Mouse (Mus musculus) gastrocnemius, postnatal 10 days (tissue): Measurements from ENCODE around the gene Serpina12. TPM values are rescaled to one million over a fixed set of nuclear protein-coding genes. Genes with fewer than 3 reads are reported as not detected.

Experiments
- DNase-seq: peaks from one replicate; pipeline ENCODE4 v3.0.0; 2021; ENCODE audit warnings: mixed read lengths
- total RNA-seq, 2 experiments: library from RNA; stranded (reverse); gene quantifications; 2 replicates each; pipeline ENCODE4 v1.2.3; 2021

The Serpina12 gene
- total RNA-seq, 2 experiments from 2014 or later, result not detected

DNA sequence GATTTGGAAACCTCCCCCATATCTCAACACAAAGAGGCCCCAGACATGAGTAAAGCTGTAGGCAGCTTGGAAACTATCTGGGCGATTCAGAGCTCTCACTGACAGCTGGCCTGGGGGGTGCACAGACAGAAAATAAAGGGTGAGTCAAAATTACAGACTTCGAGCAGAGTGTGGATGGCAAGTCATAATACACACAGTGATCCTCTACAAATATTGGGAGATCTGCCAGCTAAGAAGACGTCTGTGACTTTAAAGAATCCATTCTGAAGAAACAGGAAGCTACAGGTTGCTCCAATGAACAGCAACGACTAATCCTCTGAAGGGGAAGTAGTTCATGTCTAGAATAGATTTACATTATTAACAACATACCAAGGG, 41.0 kb downstream of the Serpina12 start:
- DNase-seq, result no peak

DNA sequence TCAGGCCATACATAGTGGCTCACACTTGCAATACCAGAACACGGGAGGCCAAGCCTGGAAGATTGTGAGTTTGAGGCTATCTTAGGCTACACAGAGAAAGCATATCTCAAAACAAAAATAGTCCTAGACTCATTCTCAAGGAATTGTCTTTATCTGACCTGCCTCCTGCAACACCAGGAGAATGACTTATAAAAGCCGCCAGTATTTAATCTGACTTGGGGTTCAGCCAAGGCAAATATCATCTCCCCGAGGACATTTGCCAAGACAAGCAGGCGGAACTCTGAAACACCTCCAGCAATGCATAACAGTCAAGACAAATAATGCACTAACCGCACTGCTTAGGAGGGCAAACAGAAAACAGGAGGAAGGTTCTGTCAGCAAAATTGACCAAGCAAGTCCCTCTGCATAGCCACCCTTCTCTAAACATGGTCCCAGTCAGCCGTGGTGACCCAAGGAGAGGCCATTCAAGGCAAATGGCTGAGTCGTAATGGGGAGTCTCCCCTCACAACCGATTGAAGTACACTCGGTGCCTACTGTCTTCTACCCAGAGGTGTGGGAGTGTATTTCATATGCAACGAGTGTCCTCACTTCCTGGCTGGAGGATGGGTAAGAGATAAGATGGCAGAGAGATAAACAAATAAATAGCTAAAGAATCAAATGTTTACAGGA, 41.5 kb downstream of the Serpina12 start:
- DNase-seq, result no peak

DNA sequence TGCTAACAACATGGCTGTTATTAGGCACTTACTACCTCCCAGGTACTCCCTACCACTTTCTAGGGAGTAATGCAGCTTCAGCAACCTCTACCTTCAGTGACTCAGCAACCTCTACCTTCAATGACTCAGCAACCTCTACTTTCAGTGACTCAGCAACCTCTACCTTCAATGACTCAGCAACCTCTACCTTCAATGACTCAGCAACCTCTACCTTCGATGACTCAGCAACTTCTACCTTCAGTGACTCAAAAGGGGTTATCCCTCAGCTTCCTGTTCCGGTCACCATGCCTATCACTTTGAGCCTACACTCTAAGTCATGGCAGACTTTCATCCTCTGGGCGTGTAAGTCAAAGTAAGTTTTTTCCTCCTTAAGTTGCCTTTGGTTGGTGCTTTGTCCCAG, 43.6 kb downstream of the Serpina12 start:
- no peak for DNase-seq

DNA sequence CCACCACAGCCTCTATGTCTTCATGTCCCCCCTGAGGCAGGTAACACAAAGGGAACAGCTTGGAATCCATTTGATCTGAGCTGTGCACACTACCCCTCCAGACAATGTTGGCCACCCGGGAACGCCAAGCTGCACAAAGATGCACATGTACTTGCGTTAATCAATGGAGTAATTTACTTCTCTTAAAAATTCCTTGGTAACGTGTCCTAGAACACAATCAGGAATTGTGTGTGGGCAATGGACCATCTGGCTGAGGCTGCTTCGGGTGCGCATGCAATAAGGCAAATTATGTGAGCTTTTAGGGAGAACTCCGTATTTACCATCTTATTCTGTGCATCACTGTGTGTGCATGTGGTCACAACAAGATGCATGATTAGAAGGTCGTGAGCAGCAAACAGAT, 44.6 kb downstream of the Serpina12 start:
- no peak for DNase-seq

DNA sequence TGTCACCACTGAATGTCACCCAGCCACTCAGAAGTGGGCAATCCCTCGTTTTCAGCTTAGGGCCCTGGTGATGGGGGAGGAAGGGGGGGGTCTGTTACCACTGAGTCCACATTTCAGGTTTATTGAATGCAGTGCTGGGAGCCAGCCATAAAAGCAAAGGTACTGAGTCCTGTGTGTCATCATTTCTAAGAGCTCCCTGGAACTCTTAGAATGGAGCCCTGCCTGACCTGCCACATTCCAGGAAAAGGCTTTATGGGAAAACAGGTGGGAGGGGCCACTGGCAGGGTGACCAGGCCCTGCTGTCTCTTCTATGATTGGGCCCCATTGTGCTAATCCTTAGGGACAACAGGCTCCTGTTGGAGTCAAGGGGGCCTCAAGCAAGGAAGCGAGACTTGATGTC, 47.7 kb downstream of the Serpina12 start:
- DNase-seq, result no peak

DNA sequence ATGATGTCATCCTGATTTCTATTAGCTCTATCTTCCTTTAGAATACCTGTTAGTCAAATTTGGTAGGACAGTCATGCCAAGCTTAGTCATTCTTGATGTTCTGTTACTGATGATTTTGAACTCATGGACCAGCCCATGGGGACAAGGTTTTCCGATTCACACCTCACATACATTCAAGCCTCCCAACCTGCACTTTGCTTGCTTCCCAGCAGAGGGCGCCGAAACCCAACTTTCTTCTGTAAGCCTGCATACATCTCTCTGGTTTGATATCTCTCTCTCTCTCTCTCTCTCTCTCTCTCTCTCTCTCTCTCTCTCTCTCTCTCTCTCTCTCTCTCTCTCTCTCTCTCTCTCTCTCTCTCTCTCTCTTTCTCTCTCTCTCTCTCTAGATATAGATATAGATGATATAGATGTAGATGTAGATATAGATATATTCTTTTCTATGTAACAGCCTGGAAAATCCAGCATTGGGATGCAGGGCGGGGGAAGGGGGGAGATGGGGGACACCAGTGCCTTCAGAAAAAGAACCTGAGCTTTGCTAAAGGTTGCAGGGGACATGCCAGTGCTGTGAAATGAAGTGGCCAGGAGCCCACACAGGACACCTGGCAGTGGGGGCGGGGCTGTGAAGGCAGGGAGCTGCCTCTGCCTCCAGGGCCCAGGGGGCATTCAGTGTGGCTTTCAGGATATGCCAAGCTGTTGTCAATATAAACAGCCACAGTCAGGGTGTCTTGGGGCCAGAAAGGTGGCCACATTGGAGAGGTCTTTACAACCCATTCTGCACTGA, 48.8 kb downstream of the Serpina12 start:
- peak; percentile 59 for DNase-seq

DNA sequence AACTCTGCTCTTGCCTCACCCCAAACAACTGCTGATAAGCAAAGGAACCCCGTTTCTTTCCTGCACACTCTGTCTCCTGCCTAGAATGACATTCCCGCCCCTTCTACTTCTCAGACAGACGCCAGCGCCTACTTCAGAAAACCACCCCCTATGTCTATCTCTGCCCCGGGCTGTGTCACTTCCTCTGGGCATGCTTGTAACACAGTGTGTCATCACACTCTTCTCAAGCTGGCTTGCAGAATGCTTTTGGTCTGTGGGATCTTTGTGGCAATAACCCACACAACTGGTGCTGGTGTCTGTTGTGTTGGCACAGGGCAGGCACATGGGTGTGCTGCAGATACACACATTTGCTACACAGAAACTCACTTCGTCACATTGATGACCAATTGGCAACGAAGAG, 51.3 kb downstream of the Serpina12 start:
- no peak for DNase-seq

DNA sequence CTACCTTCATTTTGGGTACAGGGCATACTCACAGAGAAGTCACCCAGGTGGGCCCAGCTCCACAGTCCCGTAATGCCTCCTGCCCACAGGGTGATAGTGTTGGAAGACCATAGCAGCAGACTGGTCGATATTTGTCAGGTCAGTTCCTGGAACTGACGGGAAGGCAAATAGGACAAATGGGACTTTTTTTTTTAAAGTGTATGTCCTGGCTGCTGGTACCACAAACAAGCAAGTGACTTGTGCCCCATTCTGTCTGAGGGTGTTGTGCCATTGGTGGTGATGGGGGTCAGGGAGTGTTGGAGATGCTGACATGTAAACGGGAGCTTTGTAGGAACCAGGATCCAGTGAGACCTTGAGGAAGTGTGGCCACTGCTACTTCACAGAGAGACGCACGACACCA, 54.4 kb downstream of the Serpina12 start, which contains the start of gene Serpina11:
TSS of gene Serpina11 (minus strand) at position 101 of the 400 bp plus-strand sequence.
- DNase-seq, result no peak

DNA sequence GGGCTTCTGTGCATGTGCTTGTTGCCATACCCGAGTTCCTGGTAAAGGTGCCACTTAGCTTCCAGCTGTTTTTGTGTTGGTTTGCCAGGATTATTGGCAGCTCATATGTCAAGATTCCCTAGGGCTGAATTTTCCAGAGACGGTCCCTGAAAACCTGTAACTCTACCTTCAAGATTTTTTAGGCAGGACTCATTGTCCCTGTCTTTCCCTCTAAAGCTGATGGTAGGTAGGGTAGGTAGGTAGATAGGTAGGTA, 54.8 kb downstream of the Serpina12 start:
- no peak for DNase-seq

DNA sequence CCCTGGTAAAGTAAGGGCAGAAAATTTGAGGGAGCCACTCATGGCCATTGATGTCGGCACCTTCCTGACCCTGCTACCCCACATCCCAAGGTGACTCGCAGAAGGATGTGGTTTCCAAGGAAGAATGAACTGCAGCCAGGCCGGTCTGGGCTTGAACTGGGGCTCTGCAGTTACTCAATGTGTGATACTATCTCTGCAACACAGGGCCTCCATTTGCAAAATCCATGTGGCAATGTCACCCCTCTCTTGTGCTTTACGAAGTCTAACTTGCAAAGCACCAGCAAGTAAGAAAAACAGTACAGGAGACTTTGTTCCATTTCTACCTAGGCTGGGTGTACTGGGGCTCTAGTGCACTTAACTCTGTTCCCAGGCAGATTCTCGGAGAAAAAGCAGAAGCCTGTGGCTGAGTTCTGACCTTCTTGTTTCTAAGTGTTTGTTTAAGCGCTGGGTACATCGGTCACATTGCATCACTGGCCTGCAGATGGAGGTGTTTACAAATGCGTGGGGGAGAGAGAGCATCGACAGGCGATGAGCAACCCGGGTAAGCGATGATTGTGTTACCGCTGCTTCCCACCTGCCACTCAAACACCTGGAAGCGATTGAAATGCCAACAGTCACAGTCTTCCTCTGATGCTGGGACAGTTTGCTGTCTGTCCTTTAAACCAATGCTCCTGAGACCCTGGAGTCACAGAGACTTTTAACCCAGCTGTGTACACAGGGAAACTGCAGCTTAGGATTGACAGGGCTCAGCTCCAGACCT, 55.3 kb downstream of the Serpina12 start:
- no peak for DNase-seq

DNA sequence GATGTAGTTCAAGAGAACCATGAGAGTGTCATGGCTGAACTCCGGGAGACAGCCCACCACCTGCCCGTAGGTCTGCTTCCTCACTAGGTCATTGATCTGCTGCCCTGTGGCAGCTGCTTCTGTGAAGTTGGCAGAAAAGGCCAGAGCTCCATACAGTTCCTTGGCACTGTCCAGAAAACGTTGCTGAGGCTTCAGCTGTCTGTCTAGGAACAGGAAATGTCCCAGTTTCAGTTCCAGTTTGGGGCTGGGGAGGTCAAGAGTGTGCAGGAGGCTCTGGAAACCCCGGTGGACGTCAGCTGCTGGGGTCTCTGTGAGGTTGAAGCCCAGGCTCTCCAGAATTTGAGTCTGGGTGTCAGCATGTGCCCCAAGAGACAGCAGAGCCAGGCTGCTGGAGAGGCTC, 58.4 kb downstream of the Serpina12 start:
- DNase-seq, result no peak

DNA sequence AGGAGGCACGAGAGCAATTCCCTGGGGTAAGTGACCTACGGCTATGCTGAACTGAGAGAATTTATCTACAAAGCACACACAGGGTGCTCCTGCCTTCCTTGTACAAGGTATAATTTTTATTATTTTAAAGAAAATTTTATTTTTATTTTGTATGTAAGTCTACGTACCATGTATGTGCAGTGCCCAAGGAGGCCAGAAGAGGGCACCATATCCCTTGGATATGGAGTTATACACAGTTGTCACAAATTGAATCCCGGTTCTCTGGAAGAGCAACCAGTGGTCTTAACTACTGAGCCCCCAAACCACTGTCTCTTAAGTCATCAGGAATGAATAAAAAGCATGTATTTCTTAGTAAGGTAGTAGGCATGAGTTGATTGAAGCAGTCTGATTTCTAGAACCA, 59.3 kb downstream of the Serpina12 start:
- DNase-seq, result peak; percentile 45

DNA sequence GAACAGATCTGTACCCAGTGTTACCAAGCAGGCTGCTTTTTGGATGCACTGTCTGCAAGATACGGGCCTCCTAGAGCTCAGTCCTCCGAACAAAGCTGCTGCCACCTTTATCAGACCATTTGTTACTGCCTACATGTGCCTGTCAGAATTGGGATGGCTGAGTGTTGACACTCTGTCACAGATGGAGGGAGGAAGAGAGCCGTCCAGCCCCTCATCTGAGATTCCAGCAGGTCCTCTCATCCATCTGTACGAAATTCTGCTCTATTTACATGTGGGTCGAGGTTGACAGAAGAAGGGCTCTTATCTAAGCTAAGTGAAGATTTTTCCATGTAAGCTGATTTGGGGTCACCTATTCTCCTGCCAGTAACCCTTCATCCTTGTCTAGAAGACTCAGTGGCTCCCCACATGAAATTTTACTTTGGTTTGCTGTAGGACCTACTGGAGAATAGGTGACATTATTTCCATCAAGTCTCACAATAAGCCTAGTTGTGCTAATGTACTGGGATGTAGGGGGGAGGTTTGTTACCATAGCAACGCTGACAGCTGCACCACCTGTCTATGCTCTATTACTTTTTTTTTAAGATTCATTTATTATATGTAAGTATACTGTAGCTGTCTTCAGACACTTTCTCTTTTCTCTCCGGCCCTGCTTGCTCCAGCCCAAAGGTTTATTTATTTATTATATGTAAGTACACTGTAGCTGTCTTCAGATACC, 62.4 kb downstream of the Serpina12 start:
- DNase-seq, result no peak

Other genes with a start within 250 kb of the Serpina12 start
- 1 to 10 TPM in 1 of 2 experiments, under 1 TPM in 1; 0.73 to 4.5 TPM for gene Serpina1b, start 214.1 kb downstream of the Serpina12 start, total RNA-seq
- gene Serpina1a, start 180.9 kb downstream of the Serpina12 start, total RNA-seq, result 1 to 10 TPM in 1 of 2 experiments, not detected in 1; 1.9 TPM
- 1 to 10 TPM in 1 of 2 experiments, not detected in 1; 2.1 TPM for gene Serpina1c, start 139.6 kb downstream of the Serpina12 start, total RNA-seq
- under 1 TPM in 1 of 2 experiments, not detected in 1; 0.93 TPM for gene Serpina1e, start 85.5 kb downstream of the Serpina12 start, total RNA-seq
- gene Serpina11, start 54.5 kb downstream of the Serpina12 start, total RNA-seq, result not detected
- gene Serpina9, start 30.7 kb downstream of the Serpina12 start, total RNA-seq, result not detected
- gene Serpina5, start 56.7 kb upstream of the Serpina12 start, total RNA-seq, result not detected
- not detected for gene Serpina3a, start 68.3 kb upstream of the Serpina12 start, total RNA-seq
- not detected for gene Serpina3b, start 83.6 kb upstream of the Serpina12 start, total RNA-seq
- gene Serpina3c, start 109.4 kb upstream of the Serpina12 start, total RNA-seq, result 1 to 10 TPM; 1.1 to 3.0 TPM
- gene Serpina3f, start 170.1 kb upstream of the Serpina12 start, total RNA-seq, result under 1 TPM in 1 of 2 experiments, not detected in 1; 0.16 TPM
- under 1 TPM in 1 of 2 experiments, not detected in 1; 0.38 TPM for gene Serpina3g, start 191.8 kb upstream of the Serpina12 start, total RNA-seq
- gene Serpina3i, start 218.7 kb upstream of the Serpina12 start, total RNA-seq, result under 1 TPM in 1 of 2 experiments, not detected in 1; 0.77 TPM